Mouse (Mus musculus) testis, adult 2 months (tissue): ENCODE data around the gene Prepl.

ENCODE experiments used
- CTCF ChIP-seq: fragments of 200-500 bp; IDR thresholded peaks from 2 replicates; pipeline ENCODE4 v1.5.1; 2012; ENCODE audit warnings: low read depth, mild to moderate bottlenecking, inconsistent platforms, low read length, moderate library complexity; ENCODE audit not compliant: control insufficient read depth, insufficient read depth, insufficient replicate concordance
- POLR2A ChIP-seq: fragments of 200-500 bp; IDR thresholded peaks from 2 replicates; pipeline ENCODE4 v1.6.1; 2012; ENCODE audit warnings: low read depth, mild to moderate bottlenecking, inconsistent platforms, low read length, moderate library complexity; ENCODE audit not compliant: control insufficient read depth

GRCm38 (mm10) chr17:85027247-85027646 lies 62.8 kb downstream of the Prepl start:
- TF ChIP-seq POLR2A, result no peak
- TF ChIP-seq CTCF, result no peak
